Mouse (Mus musculus) urinary bladder, adult 2 months (tissue): Measurements from ENCODE around the gene B4galt5. TPM values are rescaled to one million over a fixed set of nuclear protein-coding genes. Genes with fewer than 3 reads are reported as not detected.

Experiments
- DNase-seq: peaks from one replicate; pipeline ENCODE4 v3.0.0; 2022; ENCODE audit warnings: low spot score
- polyA plus RNA-seq: library from polyadenylated mRNA; depleted of rRNA; stranded (reverse); fragments of >200 nt; gene quantifications from 2 replicates; pipeline ENCODE4 v1.2.3, GENCODE M21; 2012

B4galt5 gene
- polyA plus RNA-seq, 1 experiment: 12.6 TPM

- no peak for DNase-seq
These were observed 44.2 kb downstream of the B4galt5 start for GRCm38 (mm10) chr2:167304651-167305381.

GRCm38 (mm10) chr2:167303806-167304205, 45.2 kb downstream of the B4galt5 start:
- DNase-seq: no peak

- DNase-seq: no peak
These were observed 45.8 kb downstream of the B4galt5 start for GRCm38 (mm10) chr2:167303196-167303595.

- DNase-seq: no peak
These were observed 46.3 kb downstream of the B4galt5 start for GRCm38 (mm10) chr2:167302641-167303040.

GRCm38 (mm10) chr2:167302031-167302430, 47.0 kb downstream of the B4galt5 start:
- no peak for DNase-seq

GRCm38 (mm10) chr2:167301601-167302000, 47.4 kb downstream of the B4galt5 start:
- peak; percentile 12 for DNase-seq

- no peak for DNase-seq
These were observed 48.0 kb downstream of the B4galt5 start for GRCm38 (mm10) chr2:167300943-167301497.

- no peak for DNase-seq
These were observed 48.9 kb downstream of the B4galt5 start for GRCm38 (mm10) chr2:167299861-167300667.

GRCm38 (mm10) chr2:167298729-167299705, 50.0 kb downstream of the B4galt5 start:
- peak; percentile 14 for DNase-seq

GRCm38 (mm10) chr2:167297985-167298384, 51.0 kb downstream of the B4galt5 start:
- peak; percentile 14 for DNase-seq

GRCm38 (mm10) chr2:167294926-167295325, 54.1 kb downstream of the B4galt5 start:
- DNase-seq: no peak

- no peak for DNase-seq
These were observed 54.8 kb downstream of the B4galt5 start for GRCm38 (mm10) chr2:167294216-167294615.

- DNase-seq: no peak
These were observed 55.5 kb downstream of the B4galt5 start for GRCm38 (mm10) chr2:167293289-167294085.

- DNase-seq: no peak
These were observed 56.1 kb downstream of the B4galt5 start for GRCm38 (mm10) chr2:167292854-167293253.

- no peak for DNase-seq
These were observed 56.8 kb downstream of the B4galt5 start for GRCm38 (mm10) chr2:167292151-167292591.

- DNase-seq: no peak
These were observed 57.3 kb downstream of the B4galt5 start for GRCm38 (mm10) chr2:167291656-167292055.

GRCm38 (mm10) chr2:167281461-167281860, 67.5 kb downstream of the B4galt5 start:
- DNase-seq: peak; percentile 14

- no peak for DNase-seq
These were observed 68.0 kb downstream of the B4galt5 start for GRCm38 (mm10) chr2:167280986-167281310.

- peak; percentile 60 for DNase-seq
These were observed 68.6 kb downstream of the B4galt5 start for GRCm38 (mm10) chr2:167280090-167280985.
